Mouse (Mus musculus) liver, adult 2 months (tissue): Measurements from ENCODE around the gene Csf1.

Experiments used
- CTCF ChIP-seq: fragments of 200-500 bp; IDR thresholded peaks from 2 replicates; pipeline ENCODE4 v1.5.1; 2011; ENCODE audit warnings: low read depth, low read length, control low read depth
- POLR2A ChIP-seq: fragments of 200-500 bp; IDR thresholded peaks from 2 replicates; pipeline ENCODE4 v1.6.1; 2011; ENCODE audit warnings: low read length, control low read depth; ENCODE audit not compliant: insufficient read depth; ENCODE audit errors: extremely low read depth

DNA sequence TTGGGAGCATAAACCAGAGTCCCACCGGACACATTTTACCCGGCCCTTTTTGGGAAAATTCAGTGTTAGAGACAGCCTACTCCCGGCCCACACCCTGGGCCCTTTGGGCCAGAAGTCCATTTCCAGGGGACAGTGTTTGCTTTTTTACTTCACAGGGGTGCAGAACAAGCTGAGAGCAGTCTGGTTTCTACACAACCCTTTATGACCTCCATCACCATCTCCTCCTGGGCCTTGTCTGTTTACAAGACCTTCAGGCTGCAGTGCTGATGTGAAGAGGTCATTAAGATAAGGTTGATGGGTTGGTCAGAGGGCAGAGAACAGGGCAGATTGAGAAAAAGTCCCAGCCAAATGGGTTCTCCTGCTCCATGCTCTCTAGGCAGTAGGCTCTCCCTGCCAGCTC lies 63.4 kb downstream of the Csf1 start:
- TF ChIP-seq POLR2A (no peak), CTCF (no peak)
